Mouse (Mus musculus) fat pad, adult 2 months (tissue): ENCODE results near the gene Nrtn.

Experiments
- DNase-seq: peaks from one replicate; pipeline ENCODE4 v3.0.0-alpha.2; 2011; ENCODE audit warnings: low read depth, low spot score; ENCODE audit errors: extremely low read depth

Gene Nrtn

DNA sequence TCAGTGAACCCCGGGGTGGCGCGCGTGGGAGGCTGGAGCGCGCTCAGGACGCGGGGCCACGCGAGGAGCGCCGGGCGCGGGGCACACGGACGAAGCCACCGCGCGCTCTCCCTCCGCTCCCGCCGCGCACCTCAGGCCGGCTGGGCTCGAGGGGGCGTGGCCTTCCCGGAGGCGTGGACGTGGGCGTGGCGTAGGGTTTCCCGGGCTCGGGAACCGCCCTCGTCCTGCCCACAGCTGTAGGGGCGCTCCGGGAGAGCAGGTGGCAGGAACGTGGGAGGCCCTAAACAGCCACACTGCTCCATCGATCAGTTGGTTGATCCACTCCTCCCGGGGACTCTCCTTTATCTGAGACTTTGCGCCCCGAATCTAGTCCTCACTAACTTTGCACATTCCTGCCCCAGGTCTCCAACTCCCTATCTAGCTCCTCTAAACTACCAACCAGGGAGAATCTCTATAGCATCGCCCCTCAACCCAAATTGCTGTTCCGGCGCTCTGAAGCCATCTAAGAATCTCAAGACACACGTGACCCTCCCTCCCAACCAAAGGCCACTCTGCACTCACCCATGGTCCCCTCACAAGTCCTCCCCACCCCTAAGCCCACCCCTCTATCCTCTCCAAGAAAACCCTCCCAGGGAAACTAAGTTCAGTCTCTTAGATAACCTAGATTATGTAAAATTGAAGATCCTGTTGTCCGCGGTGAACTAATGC is at the start of gene Nrtn:
Gene Nrtn (minus strand): TSS at position 115 of the 708 bp plus-strand sequence.
- DNase-seq: no peak

DNA sequence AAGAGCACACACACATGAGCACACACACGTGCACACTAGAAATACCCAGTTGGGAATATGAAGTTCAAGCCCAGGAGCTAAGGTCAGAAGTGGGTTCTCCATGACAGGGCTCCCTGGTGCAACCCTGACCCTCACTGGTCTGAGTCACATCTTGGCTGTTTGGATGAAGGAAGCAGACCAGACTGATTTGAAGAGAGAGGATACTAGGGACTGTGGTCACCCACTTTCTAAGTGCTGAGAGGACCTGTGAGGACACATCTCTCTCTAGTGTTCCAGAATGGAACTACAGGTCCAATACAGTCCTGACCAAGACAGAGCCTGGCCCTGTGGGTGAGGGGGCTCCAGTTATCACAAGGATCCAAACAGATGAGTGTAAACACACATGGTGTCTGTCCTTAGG is 48.5 kb upstream of the Nrtn start:
- no peak for DNase-seq

DNA sequence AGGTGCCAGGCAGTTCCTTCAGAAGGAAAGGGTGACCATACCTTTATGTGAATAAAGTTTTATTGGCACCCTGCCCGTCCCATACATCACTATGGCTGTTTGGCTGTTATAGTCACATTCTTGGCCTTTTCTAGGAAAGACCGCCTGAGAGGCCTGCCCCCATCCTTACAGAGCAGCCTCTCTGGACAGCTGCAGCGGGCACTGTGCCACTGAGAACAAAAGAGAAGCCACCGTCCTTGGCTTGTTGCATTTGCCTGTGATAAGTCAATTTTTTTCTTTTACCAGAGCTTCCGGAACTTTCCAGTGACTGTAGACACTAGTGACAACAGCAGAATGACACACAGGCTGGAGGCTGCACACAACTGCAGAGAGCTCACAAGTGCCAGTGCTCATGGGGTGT is 47.6 kb upstream of the Nrtn start:
- DNase-seq: no peak

DNA sequence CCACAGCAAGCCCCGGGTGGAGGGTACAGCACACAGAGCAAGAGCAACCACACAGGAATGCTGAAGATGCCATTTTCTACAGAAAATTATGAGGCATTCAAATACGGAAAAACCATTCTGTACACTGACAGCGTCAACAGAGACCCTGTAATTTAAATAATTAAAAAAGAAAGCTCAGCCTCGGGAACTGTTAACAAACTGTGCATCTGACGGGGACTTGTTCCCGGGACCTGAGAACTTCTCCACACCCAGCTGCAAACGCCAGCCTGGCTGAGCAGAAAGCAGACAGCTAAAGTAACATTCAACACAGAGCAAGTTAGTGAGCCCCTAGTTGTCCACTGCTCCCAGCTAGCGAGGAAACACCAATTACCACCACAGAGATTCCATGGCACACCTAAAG is 44.7 kb upstream of the Nrtn start:
- no peak for DNase-seq

DNA sequence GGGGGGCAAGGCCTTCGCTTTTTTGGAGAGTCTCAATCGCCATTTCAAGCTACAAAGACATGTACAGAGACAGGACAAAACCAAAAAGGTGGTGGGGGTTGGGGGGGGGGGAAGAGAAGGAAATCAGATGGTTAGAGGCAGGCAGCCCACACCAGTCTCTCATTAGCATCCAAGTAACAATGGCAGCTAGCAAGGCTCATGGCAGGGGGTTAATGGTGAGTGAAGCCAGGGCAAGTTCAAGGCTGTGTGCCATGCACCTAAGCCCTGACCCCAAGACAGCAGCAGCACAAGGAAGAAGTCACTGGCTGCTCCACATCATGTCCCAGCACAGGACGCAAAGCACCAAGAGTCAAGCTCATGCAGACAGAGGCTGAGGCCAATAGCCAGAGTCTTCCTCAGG is 41.9 kb upstream of the Nrtn start:
- no peak for DNase-seq

DNA sequence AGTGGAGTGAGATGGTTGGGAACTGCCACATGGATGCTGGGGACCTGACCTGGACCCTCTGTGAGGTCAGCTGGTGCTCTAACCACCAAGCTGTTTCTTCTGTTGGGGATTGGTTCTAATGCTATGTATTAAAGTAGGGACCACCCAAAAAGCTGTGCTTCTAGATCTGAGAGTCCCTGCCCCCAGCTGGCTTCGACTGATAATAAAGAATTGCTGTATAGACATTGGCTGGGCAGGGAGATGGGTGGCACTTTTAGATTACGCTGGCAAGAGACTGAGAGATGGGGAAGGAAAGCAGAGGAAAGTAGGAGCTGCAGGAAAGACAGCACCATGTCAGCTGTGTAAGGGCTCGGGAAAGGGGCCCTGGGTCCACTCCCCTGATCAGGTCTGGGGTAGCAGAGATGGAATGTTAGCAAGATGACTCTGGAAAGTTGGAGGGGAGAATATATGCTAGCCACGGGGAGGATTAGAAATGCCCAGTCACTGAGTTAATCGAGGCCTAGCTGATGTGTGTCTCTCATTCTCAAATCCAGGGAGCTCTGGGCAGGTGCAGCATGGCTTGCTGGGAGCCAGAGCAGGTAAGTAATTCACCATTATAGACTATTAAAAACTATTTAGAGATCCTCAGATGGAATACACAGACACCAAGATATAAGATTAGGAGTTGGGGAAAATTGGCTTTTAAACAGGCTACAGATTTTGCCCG is 36.4 kb upstream of the Nrtn start:
- DNase-seq: no peak

DNA sequence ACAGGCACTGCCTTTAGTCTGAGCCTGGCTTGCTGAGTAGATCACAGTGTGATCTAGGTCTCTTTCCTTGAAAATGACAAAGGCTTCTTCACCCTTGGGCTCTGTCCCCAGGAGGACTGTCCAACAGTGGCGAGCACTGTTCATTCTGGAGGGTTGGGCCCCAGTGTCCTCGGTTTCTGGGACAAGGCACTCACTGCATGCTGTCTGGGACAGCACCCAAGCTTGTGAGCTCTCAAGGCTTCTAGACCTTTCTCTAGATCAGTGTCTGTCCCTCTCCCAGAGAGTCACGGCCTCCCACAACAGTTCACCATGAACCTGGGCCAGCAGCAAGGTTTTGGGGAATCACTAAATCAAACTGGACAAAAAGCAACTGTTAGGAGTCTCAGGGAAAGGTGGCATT is 35.3 kb upstream of the Nrtn start:
- DNase-seq: no peak

DNA sequence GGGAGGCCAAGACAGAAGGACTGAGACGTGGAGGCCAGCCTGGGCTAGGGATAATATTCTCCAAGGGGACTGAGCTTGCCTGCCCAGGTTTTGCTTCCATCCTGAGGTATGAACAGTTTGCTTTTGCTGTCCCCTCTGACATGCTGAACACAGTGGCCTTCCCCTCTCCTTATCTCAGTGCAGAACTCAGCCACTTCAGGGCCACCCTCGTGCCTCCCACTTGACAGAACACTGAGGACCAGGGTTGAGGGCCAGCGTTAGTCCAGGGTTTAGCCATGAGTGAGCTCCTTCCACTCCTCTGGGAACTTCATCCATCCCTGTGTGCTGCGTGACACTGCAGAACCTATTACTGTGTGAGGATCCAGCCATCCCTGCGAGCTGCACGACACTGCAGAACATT is 32.0 kb upstream of the Nrtn start:
- no peak for DNase-seq

DNA sequence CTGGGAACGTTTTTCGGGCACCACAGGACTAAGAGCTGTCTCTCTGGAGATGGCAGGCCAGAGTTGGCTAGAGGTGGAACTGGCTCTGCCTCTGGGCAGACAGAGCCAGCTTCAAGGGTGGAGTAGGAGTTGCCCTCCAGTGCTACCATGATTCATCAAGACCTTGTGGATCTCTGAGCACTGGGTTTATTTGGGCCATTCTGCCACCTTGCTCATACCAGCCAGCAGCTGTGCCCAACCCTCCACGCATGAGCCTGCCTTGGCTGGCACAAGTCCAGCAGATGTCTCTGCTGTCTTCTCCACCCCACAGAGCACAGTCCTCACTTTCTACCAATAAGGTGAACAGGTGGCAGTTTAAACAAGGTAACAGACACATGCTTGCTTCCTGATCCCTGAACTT is 31.6 kb upstream of the Nrtn start:
- no peak for DNase-seq

DNA sequence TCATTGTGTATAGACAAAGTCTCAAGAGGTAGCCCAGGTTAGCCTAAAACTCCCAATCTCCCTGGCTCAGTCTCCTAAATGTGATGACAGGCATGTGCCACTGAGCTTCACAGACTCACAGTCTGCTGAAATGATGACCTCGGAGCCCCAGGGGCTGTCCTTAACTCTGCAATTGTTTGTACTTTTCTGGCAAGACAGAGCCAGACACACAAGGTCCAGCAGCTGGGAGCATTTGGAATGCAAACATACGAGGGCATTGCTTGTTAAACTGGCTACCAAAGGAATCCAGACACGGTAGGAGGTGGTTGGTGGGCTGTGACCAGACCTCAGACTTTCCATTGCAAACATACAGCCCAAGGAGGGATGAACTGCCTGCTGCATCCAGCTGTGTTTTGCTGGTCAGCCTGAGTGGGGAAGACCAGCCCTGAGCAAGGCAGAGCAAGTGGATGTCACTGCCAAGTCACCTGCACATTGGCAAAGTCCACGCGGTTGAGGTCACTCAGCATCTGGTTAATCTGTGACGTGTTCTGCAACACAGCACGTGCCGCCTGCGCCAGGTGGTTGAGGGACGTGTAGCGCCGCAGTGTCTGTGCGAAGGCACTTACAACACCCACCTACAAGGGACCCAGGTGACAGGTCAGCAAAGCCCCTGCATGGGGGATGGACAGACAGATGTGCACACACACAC is 23.1 kb upstream of the Nrtn start:
- DNase-seq: no peak

DNA sequence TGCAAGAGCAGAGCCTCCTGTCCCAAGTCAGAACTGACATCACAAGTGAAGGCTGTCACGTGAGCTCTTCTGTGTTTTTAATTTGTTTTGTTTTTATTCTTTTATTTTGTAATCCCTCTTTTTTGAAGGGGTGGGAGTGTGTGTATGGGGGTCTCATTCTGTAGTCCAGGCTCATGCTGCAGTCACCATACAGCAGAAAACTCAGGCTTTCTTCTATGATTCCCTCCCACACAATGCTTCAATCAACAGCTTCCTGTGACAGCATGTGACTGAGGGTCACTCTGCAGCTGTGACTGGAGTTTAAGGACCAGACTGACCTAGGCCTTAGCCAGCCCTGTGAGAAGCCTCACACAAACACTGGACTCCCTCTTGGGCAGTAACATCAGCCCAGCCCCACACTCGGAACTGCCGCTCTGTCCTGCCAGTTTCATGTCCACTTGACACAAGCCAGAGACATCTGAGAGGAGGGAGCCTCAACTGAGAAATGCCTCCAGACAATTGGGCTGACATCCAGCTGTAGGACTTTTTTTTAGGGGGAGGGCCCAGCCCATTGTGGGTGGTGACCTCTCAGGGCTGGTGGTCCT is 21.5 kb upstream of the Nrtn start:
- DNase-seq: no peak

DNA sequence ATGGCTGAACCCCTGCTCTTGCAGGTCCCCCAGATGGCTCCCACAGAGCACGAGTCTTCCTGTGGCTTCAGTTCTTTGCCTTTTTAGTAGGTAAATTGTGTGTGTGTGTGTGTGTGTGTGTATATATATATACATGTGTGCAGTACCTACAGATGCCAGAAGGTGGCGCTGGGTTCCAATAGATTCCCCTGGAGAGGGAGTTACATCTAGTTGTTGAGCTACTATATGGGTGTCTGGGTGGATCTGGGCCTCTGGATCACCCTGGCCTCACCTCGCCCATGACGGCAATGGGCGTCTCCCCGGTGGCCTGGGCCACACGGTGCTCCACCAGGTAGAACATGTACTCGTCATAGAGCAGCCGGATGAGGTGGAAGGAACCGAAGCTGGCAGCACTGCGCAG is 20.2 kb upstream of the Nrtn start:
- no peak for DNase-seq

DNA sequence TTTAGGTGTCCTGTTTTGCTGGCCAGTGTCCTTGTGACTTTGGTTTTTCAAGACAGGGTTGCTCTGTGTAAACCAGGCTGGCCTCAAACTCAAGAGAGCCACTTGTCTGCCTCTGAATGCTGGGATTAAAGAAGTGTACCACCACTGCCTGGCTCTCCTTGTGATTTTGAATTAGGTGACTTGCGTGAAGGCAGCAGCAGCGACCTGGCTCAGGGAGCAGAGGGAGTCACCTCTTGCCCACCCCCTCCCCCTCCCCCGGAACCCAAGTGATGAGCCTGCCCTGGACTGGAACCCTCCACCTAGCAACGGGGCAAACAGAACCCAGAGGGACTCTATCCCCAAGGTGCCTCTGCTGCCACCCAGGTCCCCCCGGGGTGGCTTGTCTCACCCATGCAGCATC is 12.6 kb upstream of the Nrtn start, which contains the start of gene Prr22:
Gene Prr22 (plus strand): TSS at position 301 of the 400 bp plus-strand sequence.
- no peak for DNase-seq

DNA sequence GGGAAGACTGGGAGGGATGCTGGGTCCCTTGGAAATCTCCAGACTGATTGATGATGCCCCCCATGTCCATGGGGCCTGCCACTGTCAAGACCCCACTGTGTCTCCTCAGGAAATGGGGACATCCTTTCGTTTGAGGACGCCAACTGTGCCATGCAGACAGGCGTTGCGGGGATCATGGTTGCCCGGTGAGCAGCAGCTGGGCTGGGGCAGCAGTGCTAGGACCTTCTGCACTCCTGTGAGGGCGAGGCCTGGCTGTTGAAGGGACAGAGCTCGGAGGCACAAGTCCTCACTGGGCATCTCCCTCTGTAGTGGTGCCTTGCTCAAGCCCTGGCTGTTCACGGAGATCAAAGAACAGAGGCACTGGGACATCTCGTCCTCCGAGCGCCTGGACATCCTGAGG is 11.6 kb upstream of the Nrtn start:
- no peak for DNase-seq

DNA sequence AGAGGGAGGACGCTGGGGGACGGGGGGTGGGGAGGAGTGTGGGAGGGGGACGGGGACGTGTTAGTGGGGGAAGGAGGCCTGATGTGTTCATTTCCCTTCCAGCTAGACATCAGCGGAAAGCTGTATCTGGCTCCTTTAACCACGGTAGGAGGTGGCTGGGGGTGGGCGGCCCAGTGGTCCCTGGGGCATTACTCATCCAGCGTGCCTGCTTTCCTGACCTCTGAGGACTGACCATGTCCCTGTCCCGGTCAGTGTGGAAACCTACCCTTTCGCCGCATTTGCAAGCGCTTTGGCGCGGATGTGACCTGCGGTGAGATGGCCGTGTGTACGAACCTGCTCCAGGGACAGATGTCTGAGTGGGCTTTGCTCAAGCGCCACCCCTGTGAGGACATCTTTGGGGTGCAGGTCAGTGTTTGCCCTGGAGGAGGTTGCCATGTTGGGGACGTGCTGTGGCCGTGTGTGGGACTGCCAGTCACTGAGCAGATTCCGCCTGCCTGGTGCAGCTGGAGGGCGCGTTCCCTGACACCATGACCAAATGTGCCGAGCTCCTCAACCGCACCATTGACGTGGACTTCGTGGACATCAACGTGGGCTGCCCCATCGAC is 10.3 kb upstream of the Nrtn start:
- no peak for DNase-seq

DNA sequence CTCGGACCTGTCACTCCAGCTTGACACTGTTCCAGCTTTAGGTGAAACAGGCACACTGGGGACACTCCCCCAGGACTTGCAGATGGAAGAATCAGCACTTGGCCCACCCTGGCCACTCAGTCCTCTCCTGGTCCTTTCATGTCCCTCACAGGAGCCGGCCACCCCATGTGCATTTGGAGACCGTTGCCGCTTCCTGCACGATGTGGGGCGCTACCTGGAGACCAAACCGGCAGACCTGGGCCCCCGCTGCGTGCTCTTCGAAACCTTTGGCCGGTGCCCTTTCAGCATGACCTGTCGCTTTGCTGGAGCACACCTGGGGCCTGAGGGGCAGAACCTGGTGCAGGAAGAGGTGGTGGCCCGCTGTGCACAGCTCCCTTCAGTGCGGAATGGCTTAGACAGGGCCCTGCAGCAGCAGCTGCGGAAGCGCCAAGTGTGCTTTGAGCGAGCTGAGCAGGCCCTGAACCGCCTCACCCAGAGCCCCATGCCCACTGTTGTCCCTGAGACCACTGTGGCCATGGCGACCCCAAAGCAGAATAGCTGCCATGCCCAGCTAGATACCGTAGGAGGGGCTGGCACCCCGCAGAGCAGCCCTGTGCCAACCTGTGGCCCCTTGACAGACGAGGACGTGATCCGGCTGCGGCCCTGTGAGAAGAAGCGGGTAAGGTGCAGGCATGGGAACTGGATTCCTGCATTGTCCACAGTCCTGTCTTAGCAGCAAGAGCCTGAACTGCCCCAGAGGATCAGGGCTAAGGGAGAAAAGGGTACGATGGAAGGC is 9.5 kb upstream of the Nrtn start:
- no peak for DNase-seq

DNA sequence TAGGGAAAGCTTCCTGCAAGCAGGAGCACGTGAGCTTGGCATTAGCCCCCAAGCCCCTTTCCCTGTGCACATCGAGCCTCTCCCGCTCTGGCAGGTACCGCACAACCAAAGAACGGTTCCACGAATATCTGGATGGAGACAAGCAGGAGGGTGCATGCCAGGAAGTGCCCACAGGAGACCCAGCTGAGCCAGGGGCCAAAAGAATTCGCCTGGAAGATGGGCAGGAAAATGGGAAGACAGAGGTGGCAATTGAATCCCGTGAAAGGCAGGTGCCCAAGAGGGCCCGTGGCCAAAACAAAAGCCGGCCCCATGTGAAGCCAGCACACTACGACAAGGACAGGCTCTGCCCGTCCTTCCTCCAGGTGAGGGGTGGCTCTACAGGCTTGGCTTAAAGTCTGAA is 8.1 kb upstream of the Nrtn start:
- no peak for DNase-seq

DNA sequence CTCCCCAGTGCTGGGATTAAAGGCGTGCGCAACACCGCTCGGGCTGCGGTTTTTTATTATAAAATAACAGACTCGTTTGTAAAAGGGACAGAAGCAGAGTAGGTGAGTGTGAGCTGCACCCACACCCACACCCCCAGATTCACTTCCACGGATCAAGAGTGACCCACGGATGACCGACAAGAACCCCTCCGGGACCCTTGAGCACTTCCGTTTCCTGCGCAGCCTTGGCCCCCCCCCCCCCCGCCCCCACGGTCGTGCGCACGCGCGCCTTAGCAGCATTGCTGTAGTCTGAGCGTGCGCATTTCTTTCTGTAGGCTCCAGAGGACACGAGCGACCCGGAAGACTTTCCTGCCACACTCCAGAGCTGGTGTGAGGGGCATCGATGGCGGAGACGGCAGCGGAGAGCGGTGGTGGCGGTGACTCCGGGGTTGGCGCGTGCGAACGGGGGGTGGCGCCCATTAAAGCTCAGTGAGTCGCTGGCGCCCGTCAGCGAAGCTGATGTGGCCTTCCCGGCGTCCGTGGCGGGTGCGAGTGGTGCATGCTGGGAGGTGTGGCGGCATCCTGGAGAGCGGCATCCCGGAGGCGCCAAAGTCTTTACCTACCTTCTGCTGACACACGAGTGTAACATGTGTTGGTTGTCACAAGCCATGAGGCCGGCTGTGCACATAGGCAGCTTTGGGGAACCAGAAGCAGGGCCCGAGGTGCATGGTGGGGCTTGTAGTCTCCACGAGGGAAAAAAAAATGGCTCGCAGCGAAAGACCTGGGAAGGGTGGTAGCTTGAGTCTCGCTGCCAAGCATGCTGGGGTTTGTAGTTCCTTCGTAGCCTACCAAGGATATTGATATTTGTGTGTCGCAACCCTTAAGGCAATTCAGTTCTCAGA is 7.4 kb upstream of the Nrtn start, which contains the start of gene Dus3l:
Gene Dus3l (plus strand): TSS at position 284 of the 881 bp plus-strand sequence.
- DNase-seq: peak; percentile 82

DNA sequence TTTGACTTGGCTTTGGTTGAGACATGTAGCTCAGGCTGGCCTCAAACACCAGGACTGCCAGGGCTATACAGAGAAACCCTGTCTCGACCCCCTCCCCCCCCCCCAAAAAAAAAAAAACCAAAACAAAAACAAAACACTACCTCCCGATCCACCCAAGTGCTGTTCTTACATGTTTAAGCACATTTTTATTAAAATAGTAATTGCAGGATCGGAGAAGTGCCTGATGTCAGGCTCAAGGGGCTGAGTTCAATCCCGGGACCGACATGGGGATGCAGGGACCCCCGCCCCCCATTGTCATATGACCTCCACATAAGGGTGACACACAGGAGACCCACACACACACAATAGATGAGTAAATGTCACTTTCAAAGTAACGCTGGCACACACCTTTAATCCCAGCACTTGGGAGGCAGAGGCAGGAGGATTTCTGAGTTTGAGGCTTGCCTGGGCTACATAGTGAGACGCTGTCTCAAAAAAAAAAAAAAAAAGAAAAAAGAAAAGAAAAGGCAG is 6.5 kb upstream of the Nrtn start:
- no peak for DNase-seq
